Mouse (Mus musculus) bone marrow macrophage, adult 2 months (primary cell): Measurements from ENCODE around the gene Thbs4.

ENCODE experiments used
- CTCF ChIP-seq: IDR thresholded peaks from 2 replicates; pipeline ENCODE4 v1.5.1; 2012; ENCODE audit warnings: low read depth, mild to moderate bottlenecking, low read length, moderate library complexity
- POLR2A ChIP-seq: IDR thresholded peaks from 2 replicates; pipeline ENCODE4 v1.6.1; 2012; ENCODE audit warnings: mild to moderate bottlenecking, low read depth, low read length, borderline replicate concordance

DNA sequence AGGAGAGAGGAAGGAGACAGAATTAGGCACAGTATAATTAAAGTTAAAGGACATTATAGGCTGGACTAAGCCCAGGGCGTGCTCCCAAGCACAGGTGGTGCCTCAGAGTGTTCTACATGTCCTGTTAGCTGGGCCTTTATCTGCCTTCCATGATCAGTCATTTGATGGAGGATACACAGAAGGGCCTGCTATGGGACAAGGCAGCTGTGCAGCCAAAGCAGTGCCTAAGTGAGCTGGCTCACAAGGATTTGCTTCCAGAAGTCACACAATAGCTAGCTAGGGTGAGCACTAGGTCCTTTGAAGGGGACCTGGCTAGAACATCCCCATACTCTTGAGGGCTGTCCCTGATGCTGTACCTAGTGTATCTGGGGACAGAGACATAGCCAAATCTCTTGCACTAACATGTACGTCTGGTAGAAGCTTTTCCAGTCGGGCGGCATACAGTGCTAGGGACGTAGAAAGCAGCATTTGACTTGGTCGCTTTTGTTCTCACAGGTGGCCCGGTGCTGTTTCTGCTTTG, 89.5 kb downstream of the Thbs4 start:
- TF ChIP-seq POLR2A: no peak
- no peak for TF ChIP-seq CTCF
